Mouse (Mus musculus): Measurements from ENCODE around the gene Edil3. TPM values are rescaled to one million over a fixed set of nuclear protein-coding genes. Genes with fewer than 3 reads are reported as not detected.

Edil3 gene
- polyA plus RNA-seq, 1 experiment from 2014 or later, result 11.6 TPM

DNA sequence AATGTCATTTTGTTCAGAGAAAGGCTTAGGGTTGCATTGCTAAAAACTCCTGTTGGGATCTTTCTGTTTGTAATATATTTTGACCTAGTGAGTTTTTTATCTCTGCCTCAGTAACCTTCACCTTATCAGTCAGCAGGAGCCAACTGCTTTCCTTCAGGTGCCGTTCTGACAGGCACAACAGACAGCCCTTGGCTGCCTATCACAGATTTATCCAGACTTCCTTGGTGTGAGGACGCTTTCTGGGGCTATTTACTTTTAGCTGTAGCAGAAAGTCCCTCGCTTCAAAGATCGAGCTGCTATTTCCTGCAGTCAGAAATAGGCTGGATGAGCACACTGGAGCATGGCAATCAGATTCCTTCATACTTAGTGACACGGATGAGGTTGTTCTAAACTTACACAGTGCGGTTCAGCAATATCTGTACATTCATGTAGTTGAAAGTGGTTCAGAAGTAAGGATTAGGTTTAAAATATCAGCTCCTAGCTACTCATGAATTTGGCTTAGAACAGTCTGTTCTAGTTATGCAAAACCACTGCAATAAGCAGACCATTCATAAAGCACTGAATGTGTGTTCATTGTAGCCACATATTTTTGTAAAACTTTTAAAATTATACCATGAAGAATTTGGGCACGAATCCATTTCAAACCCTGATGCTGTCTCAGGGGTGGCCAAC is 514.8 kb downstream of the Edil3 start:
- WGBS, result 20% methylated on average over 7 of the region's 7 CpGs
- Histone ChIP-seq H3K4me1 (peaks cover 11% of the 10 kb centered on the region; the same call in 1 of the 2 replicates), H3K36me3 (no peaks in the 10 kb centered on the region), H3K9me3 (no peaks in the 10 kb centered on the region), H3K27ac (no peak overlapping the region; the same call in 1 of the 2 replicates), H3K4me3 (no peak overlapping the region; the same call in 1 of the 2 replicates), H3K27me3 (ENCODE audit: insufficient read depth, poor library complexity, severe bottlenecking) (no peaks in the 10 kb centered on the region)
- no peak for DNase-seq (ENCODE audit: low spot score)

GRCm38 (mm10) chr13:89339055-89339454 is 517.8 kb downstream of the Edil3 start:
- no peak overlapping the region for H3K4me3 ChIP-seq
- WGBS, result 88% methylated on average over 4 of the region's 4 CpGs

GRCm38 (mm10) chr13:89339776-89340175 is 518.5 kb downstream of the Edil3 start:
- 88% methylated on average over 3 of the region's 3 CpGs for WGBS
- no peak for DNase-seq (ENCODE audit: low spot score)
- H3K36me3 ChIP-seq, result no peaks in the 10 kb centered on the region
- H3K9me3 ChIP-seq, result no peaks in the 10 kb centered on the region
- H3K27me3 ChIP-seq (ENCODE audit: insufficient read depth, poor library complexity, severe bottlenecking), result no peaks in the 10 kb centered on the region
- H3K4me3 ChIP-seq, result no peak overlapping the region
- H3K27ac ChIP-seq, result no peak overlapping the region
- peaks cover 11% of the 10 kb centered on the region; the same call in 1 of the 2 replicates for H3K4me1 ChIP-seq

More at GRCm38 (mm10) chr13:89339055-89339454, 517.8 kb downstream of the Edil3 start:
- DNase-seq (ENCODE audit: low spot score), result no peak
- Histone ChIP-seq H3K4me1 (peaks cover 11% of the 10 kb centered on the region; the same call in 1 of the 2 replicates), H3K36me3 (no peaks in the 10 kb centered on the region), H3K27me3 (ENCODE audit: insufficient read depth, poor library complexity, severe bottlenecking) (no peaks in the 10 kb centered on the region), H3K27ac (no peak overlapping the region), H3K9me3 (no peaks in the 10 kb centered on the region)

- Histone ChIP-seq H3K9me3 (no peaks in the 10 kb centered on the region), H3K4me1 (no peaks in the 10 kb centered on the region), H3K27me3 (ENCODE audit: insufficient read depth, poor library complexity, severe bottlenecking) (no peaks in the 10 kb centered on the region), H3K4me3 (no peak overlapping the region), H3K36me3 (no peaks in the 10 kb centered on the region), H3K27ac (no peak overlapping the region)
- 51% methylated on average over 3 of the region's 3 CpGs for WGBS
- DNase-seq (ENCODE audit: low spot score), result no peak
Measured at GRCm38 (mm10) chr13:89355234-89355633, 534.0 kb downstream of the Edil3 start.

DNA sequence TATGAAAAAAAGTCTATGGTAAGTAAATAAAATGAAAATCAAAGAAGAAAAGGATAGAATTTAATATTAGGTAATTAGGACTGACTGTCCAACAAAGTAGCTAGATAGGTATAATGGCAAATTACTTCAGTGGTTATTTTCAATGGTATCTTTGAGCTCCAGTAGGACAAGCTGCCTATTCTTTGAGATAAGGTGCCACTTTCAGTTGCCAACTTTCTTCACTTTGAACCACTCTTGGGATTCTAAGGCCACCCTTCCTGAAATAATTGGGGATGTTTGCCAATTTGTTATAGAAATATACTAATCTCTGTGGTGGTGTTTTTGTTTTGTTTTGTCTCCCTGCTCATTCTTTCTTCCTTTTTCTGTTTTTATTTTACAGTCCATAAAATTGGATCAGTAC is 537.1 kb downstream of the Edil3 start:
- no peak overlapping the region for H3K27ac ChIP-seq
- H3K4me3 ChIP-seq, result no peak overlapping the region
- no peak for DNase-seq (ENCODE audit: low spot score)
- H3K27me3 ChIP-seq (ENCODE audit: insufficient read depth, poor library complexity, severe bottlenecking), result no peaks in the 10 kb centered on the region
- H3K36me3 ChIP-seq, result no peaks in the 10 kb centered on the region
- no peaks in the 10 kb centered on the region for H3K9me3 ChIP-seq
- no peaks in the 10 kb centered on the region for H3K4me1 ChIP-seq

GRCm38 (mm10) chr13:89362274-89362673 is 541.0 kb downstream of the Edil3 start:
- WGBS, result 72% methylated on average over 4 of the region's 4 CpGs
- Histone ChIP-seq H3K36me3 (no peaks in the 10 kb centered on the region), H3K27me3 (ENCODE audit: insufficient read depth, poor library complexity, severe bottlenecking) (no peaks in the 10 kb centered on the region), H3K4me3 (no peak overlapping the region), H3K27ac (no peak overlapping the region), H3K4me1 (no peaks in the 10 kb centered on the region), H3K9me3 (no peaks in the 10 kb centered on the region)
- no peak for DNase-seq (ENCODE audit: low spot score)

- H3K27me3 ChIP-seq (ENCODE audit: insufficient read depth, poor library complexity, severe bottlenecking), result no peaks in the 10 kb centered on the region
- H3K9me3 ChIP-seq, result no peaks in the 10 kb centered on the region
- no peak for DNase-seq (ENCODE audit: low spot score)
- no peak overlapping the region for H3K27ac ChIP-seq
- no peak overlapping the region for H3K4me3 ChIP-seq
- no peaks in the 10 kb centered on the region for H3K4me1 ChIP-seq
- H3K36me3 ChIP-seq, result no peaks in the 10 kb centered on the region
Measured at GRCm38 (mm10) chr13:89371253-89371652, 550.0 kb downstream of the Edil3 start.

DNA sequence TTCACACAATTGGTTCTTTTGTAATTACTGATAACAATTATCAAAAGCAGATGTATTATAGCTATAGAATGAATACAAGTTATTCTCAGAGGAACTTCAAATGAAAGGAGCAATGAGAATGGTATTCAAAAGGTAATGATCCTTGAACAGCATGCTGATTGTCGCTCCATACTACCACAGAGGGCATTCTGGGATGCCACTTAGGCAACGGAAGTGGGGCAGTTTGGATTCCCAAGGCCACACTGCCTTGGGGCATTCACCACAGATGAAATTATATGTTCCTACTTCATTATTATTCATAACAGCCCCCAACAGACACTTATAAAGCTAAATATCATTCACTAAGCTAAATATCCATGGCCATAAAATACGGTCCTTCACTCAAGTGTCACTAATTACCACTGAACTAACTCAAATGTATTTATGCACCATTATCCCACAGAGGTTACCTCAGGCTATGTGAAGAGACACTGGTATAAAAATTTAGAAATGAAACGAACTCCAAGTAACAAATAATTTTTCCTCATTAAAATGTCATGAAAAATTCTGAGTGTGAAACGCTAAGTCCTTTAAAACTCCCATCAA is 550.5 kb downstream of the Edil3 start:
- Histone ChIP-seq H3K4me3 (no peak overlapping the region), H3K36me3 (no peaks in the 10 kb centered on the region), H3K4me1 (no peaks in the 10 kb centered on the region), H3K9me3 (no peaks in the 10 kb centered on the region), H3K27ac (no peak overlapping the region), H3K27me3 (ENCODE audit: insufficient read depth, poor library complexity, severe bottlenecking) (no peaks in the 10 kb centered on the region)
- DNase-seq (ENCODE audit: low spot score), result no peak
- 87% methylated on average over 5 of the region's 5 CpGs for WGBS
